Mouse (Mus musculus) hindbrain, embryonic 12.5 days (tissue): ENCODE results near the gene Mecp2. TPM values are rescaled to one million over a fixed set of nuclear protein-coding genes. Genes with fewer than 3 reads are reported as not detected.
"Not testable (repeated sequence)": the region's sequence is repeated elsewhere in the genome, so short reads cannot be mapped to it uniquely, and the experiment has no call there.

Experiments used
- ATAC-seq: fragments of 200-750 bp; cut with Nextera tagmentation; 2 replicates; pipeline ENCODE4 v1.8.0; 2017; ENCODE audit warnings: moderate TSS enrichment; ENCODE audit not compliant: low FRiP score
- H3K27ac ChIP-seq: fragments of 300-500 bp; sonication (generic); 2 replicates; pipeline ENCODE4 v1.5.1; 2016; ENCODE audit warnings: mild to moderate bottlenecking
- H3K27me3 ChIP-seq: fragments of 300-500 bp; sonication (generic); 2 replicates; pipeline ENCODE4 v1.6.1; 2016; ENCODE audit warnings: mild to moderate bottlenecking
- H3K36me3 ChIP-seq: fragments of 300-500 bp; sonication (generic); 2 replicates; pipeline ENCODE4 v1.6.1; 2016; ENCODE audit warnings: mild to moderate bottlenecking
- H3K4me1 ChIP-seq: fragments of 300-500 bp; sonication (generic); 2 replicates; pipeline ENCODE4 v1.6.1; 2016
- H3K4me2 ChIP-seq: fragments of 300-500 bp; sonication (generic); replicated peaks from 2 replicates; pipeline ENCODE4 v1.6.1; 2016; ENCODE audit warnings: mild to moderate bottlenecking
- H3K4me3 ChIP-seq: fragments of 300-500 bp; sonication (generic); 2 replicates; pipeline ENCODE4 v1.5.1; 2016; ENCODE audit warnings: mild to moderate bottlenecking
- H3K9ac ChIP-seq: fragments of 300-500 bp; sonication (generic); 2 replicates; pipeline ENCODE4 v1.6.1; 2016; ENCODE audit warnings: mild to moderate bottlenecking, moderate library complexity
- H3K9me3 ChIP-seq: fragments of 300-500 bp; sonication (generic); replicated peaks from 2 replicates; pipeline ENCODE4 v1.6.1; 2016; ENCODE audit warnings: mild to moderate bottlenecking
- WGBS: fragments of 180-500 bp; shearing (Covaris S2); methylation state at CpG from one replicate; pipeline ENCODE4 v1.1.7; 2016; 5-methylcytosine and 5-hydroxymethylcytosine counted together
- polyA plus RNA-seq: library from polyadenylated mRNA; unstranded; fragments of >200 nt; fragmentation: Nextera tagmentation; extraction: Ambion mirVana; gene quantifications from 2 replicates; pipeline ENCODE4 v1.2.1, GENCODE M21; 2016

The Mecp2 gene
- polyA plus RNA-seq: 14.9 and 16.7 TPM in 2 replicates

DNA sequence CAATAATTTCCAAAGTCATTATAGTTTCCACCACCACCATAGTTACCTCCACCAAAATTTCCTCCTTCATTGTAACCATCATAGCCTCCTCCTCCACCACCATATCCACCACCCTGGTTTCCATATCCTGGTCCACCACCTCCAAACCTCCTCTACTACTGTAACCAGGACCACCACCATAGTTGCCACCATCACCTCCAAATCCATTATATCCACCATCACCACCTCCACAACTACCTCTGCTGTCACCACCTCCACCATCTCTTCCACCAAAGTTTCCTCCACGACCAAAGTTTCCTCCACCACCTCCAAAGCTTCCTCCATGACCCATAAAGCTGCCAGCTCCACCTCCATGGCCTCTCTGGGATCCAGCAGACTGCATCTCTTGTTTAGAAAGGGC lies at the start of gene Mecp2:
Gene Mecp2 (minus strand): TSS at position 101 of the 400 bp plus-strand sequence.
- 18% methylated on average over 1 of the region's 1 CpGs for WGBS
- not testable (repeated sequence) for H3K27ac ChIP-seq, H3K27me3 ChIP-seq, H3K4me3 ChIP-seq, H3K9me3 ChIP-seq, H3K36me3 ChIP-seq, H3K4me2 ChIP-seq, ATAC-seq, H3K9ac ChIP-seq, H3K4me1 ChIP-seq

DNA sequence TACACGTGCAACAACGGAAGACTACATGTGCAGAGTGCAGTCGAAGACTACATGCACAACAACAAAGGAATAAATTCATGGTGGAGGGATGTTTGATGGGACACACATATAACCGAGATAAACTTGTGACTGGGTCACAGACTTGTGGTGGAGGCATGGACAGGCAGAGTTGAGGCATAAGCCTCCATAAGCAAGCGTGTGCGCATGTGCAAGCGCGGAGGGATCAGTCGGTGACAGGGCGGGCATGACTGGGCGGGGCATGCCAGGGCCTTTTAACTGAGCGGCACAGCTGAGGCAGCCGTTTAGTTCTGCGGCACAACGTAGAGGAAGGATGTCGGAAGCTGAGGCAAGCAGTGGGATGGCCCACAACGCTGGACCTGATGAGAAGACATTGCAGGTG lies 41.8 kb upstream of the Mecp2 start, which contains the start of gene Tktl1:
Gene Tktl1 (plus strand): TSS at position 301 of the 400 bp plus-strand sequence.
- Histone ChIP-seq H3K9me3 (no peaks in the 10 kb centered on the region), H3K27ac (no peak within 1 kb of the TSS), H3K4me3 (no peak within 1 kb of the TSS), H3K36me3 (no peaks in the 10 kb centered on the region), H3K4me1 (no peaks in the 10 kb centered on the region), H3K27me3 (no peaks in the 10 kb centered on the region), H3K4me2 (no peak within 1 kb of the TSS), H3K9ac (no peak within 1 kb of the TSS)
- 88% methylated on average over 17 of the region's 17 CpGs for WGBS
- ATAC-seq: no peak

GRCm38 (mm10) chrX:74167738-74168137 lies 32.6 kb upstream of the Mecp2 start, which contains the start of gene Tex28:
TSS of gene Tex28 (minus strand) at chrX:74167838.
- Histone ChIP-seq H3K4me1 (no peaks in the 10 kb centered on the region), H3K4me2 (no peak within 1 kb of the TSS), H3K9me3 (no peaks in the 10 kb centered on the region), H3K27ac (no peak within 1 kb of the TSS), H3K9ac (no peak within 1 kb of the TSS), H3K27me3 (no peaks in the 10 kb centered on the region), H3K4me3 (no peak within 1 kb of the TSS), H3K36me3 (no peaks in the 10 kb centered on the region)
- no peak for ATAC-seq
- WGBS: 83% methylated on average over 1 of the region's 1 CpGs

DNA sequence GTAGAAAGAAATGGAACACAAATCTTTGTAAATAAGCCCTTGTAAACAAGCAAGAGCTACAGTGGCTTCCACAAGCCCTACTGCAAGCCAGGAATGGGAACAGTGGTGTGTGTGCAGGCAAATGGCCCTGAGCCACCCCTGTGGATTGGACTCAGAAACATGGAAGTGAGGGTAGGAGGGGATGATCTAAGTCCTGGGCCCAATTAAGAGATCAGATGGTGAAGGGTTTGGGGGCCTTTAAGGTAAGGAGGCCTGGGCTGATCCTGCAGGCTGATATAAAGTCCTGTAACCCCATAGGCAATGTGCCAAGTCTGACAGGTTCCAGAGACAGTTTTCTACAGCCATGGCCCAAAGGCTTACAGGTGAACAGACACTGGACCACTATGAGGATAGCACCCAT lies 8.0 kb downstream of the Mecp2 start, which contains the start of gene Opn1mw:
Gene Opn1mw (plus strand): TSS at position 301 of the 400 bp plus-strand sequence.
- no peaks in the 10 kb centered on the region for H3K36me3 ChIP-seq
- no peaks in the 10 kb centered on the region for H3K4me1 ChIP-seq
- no peak for ATAC-seq
- 0 out of 2 replicates have a peak, but pooled peaks cover 6% of the 10 kb centered on the region for H3K27me3 ChIP-seq
- no peak within 1 kb of the TSS for H3K4me2 ChIP-seq
- H3K9me3 ChIP-seq: no peaks in the 10 kb centered on the region
- H3K27ac ChIP-seq: no peak within 1 kb of the TSS
- H3K9ac ChIP-seq: no peak within 1 kb of the TSS
- no peak within 1 kb of the TSS for H3K4me3 ChIP-seq

DNA sequence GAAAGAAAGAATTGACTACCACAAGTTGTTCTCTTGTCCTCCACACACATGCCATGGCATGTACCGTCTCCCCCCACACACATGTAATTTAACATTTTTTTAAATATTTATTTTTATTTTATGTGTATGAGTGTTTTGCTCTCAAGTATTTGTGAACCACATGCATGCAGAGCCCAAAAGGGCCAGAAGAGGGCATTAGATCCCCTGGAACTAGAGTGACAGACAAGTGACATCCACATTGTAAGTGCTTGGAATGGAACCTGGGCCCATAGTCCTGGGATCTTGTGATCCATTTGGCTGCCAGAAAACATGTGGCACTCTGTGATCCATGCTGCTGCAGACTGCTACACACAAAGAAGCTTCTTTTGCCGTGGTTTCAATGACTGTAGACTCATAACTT lies 10.2 kb downstream of the Mecp2 start:
- 60% methylated on average over 2 of the region's 2 CpGs for WGBS
- Histone ChIP-seq H3K4me3 (no peak overlapping the region), H3K36me3 (no peaks in the 10 kb centered on the region), H3K27ac (no peak overlapping the region), H3K9ac (no peak overlapping the region), H3K4me1 (no peaks in the 10 kb centered on the region), H3K4me2 (no peak overlapping the region), H3K9me3 (no peaks in the 10 kb centered on the region), H3K27me3 (0 out of 2 replicates have a peak, but pooled peaks cover 6% of the 10 kb centered on the region)
- no peak for ATAC-seq

- H3K4me3 ChIP-seq: no peak overlapping the region
- H3K36me3 ChIP-seq: no peaks in the 10 kb centered on the region
- no peak overlapping the region for H3K9ac ChIP-seq
- no peaks in the 10 kb centered on the region for H3K9me3 ChIP-seq
- no peaks in the 10 kb centered on the region for H3K27me3 ChIP-seq
- no peak; the same call in 1 of the 2 replicates for ATAC-seq
- H3K27ac ChIP-seq: no peak overlapping the region
- H3K4me2 ChIP-seq: peak overlapping the region; percentile 42
- 31% methylated on average over 10 of the region's 10 CpGs for WGBS
- no peaks in the 10 kb centered on the region for H3K4me1 ChIP-seq
Measured at GRCm38 (mm10) chrX:74115511-74115910, 19.7 kb downstream of the Mecp2 start.

- Histone ChIP-seq H3K4me1 (no peaks in the 10 kb centered on the region), H3K36me3 (no peaks in the 10 kb centered on the region), H3K27me3 (no peaks in the 10 kb centered on the region), H3K27ac (no peak overlapping the region), H3K4me2 (no peak overlapping the region), H3K4me3 (no peak overlapping the region), H3K9ac (no peak overlapping the region), H3K9me3 (no peaks in the 10 kb centered on the region)
- no peak for ATAC-seq
Measured at GRCm38 (mm10) chrX:74114036-74114435, 21.1 kb downstream of the Mecp2 start.

- Histone ChIP-seq H3K4me1 (no peaks in the 10 kb centered on the region), H3K27me3 (no peaks in the 10 kb centered on the region)
- ATAC-seq: no peak
Measured at GRCm38 (mm10) chrX:74108747-74109146, 26.4 kb downstream of the Mecp2 start.

DNA sequence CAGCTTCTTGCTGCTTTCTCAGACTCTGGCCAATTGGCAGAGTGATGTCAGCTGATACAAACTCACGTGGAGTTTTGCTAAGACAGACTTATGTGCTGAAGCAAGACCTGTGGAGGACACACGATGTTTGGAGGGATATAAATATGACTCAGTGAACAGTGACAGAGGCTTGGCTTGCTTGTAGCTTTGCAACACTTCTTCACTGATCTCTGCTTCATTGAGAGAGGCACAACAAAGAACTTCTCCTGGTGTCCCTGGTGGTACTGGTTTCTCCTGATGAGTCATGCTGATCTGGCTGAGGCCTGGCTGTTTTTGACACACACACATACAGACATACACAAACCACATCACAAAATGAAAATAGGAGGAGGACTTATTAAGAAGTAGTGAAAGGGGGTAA lies 29.2 kb downstream of the Mecp2 start:
- no peak overlapping the region for H3K9ac ChIP-seq
- 51% methylated on average over 2 of the region's 2 CpGs for WGBS

More at GRCm38 (mm10) chrX:74108747-74109146, 26.4 kb downstream of the Mecp2 start:
- Histone ChIP-seq H3K4me2 (no peak overlapping the region), H3K9ac (no peak overlapping the region), H3K36me3 (no peaks in the 10 kb centered on the region), H3K4me3 (no peak overlapping the region), H3K9me3 (no peaks in the 10 kb centered on the region), H3K27ac (no peak overlapping the region)
- WGBS: 50% methylated on average over 3 of the region's 3 CpGs

GRCm38 (mm10) chrX:74103457-74104188 lies 31.5 kb downstream of the Mecp2 start:
- Histone ChIP-seq H3K27ac (no peak overlapping the region), H3K4me3 (no peak overlapping the region), H3K9me3 (no peaks in the 10 kb centered on the region), H3K36me3 (no peaks in the 10 kb centered on the region), H3K4me1 (no peaks in the 10 kb centered on the region), H3K27me3 (no peaks in the 10 kb centered on the region), H3K4me2 (no peak overlapping the region), H3K9ac (no peak overlapping the region)
- ATAC-seq: no peak
- WGBS: 64% methylated on average over 4 of the region's 4 CpGs

More for the DNA sequence above, 29.2 kb downstream of the Mecp2 start:
- H3K4me2 ChIP-seq: no peak overlapping the region
- no peak for ATAC-seq
- no peaks in the 10 kb centered on the region for H3K9me3 ChIP-seq
- no peaks in the 10 kb centered on the region for H3K4me1 ChIP-seq
- no peak overlapping the region for H3K27ac ChIP-seq
- H3K4me3 ChIP-seq: no peak overlapping the region
- no peaks in the 10 kb centered on the region for H3K36me3 ChIP-seq
- H3K27me3 ChIP-seq: no peaks in the 10 kb centered on the region

DNA sequence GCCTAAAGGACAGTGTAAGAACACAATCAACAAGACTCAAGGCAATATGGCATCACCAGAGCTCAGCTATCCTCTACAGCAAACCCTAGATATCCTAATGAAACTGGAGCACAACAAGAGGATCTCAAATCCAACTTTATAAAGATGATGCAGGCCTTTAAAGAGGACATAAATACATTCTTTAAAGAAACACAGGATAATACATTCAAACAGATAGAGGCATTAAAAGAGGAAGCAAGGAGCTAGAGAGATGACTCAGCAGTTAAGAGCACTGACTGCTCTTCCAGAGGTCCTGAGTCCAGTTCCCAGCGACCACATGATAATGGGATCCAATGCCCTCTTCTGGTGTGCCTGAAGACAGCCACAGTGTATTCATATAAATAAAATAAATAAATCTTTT lies 40.0 kb downstream of the Mecp2 start:
- Histone ChIP-seq H3K4me1 (no peaks in the 10 kb centered on the region), H3K4me3 (no peak overlapping the region)
- 64% methylated on average over 1 of the region's 1 CpGs for WGBS

DNA sequence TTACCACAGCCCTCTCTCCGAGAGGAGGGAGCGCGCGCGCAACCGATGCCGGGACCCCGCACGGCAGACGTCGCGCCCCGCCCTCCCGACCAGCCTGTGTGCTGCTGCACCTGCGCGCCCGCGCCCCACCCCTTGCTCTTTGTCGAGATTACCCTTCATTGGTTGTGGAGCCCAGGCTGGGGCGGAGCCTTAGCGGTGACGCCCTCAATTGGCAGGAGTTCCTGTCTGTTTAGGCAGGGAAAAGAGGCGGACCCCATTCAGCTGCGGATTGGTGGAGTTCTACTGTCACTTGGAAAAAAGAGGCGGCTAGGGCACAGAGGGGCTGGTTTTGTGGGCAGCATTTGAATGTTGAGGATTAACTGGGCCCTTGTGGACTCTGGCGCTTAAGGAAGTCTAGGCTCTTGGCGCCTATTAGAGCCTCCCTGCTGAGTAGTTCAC lies 49.5 kb downstream of the Mecp2 start:
- 0 out of 2 replicates have a peak, but pooled peaks cover 10% of the 10 kb centered on the region for H3K27me3 ChIP-seq
- H3K4me1 ChIP-seq: peaks cover 12% of the 10 kb centered on the region
- no peaks in the 10 kb centered on the region for H3K9me3 ChIP-seq
- peak; percentile 99 for ATAC-seq
- peak overlapping the region; percentile 80 for H3K9ac ChIP-seq
- H3K36me3 ChIP-seq: no peaks in the 10 kb centered on the region
- WGBS: 9% methylated on average over 26 of the region's 27 CpGs
- peak overlapping the region; percentile 43 for H3K4me2 ChIP-seq
- peak overlapping the region; percentile 96 for H3K27ac ChIP-seq
- H3K4me3 ChIP-seq: peak overlapping the region; percentile 60

More for the DNA sequence above, 40.0 kb downstream of the Mecp2 start:
- Histone ChIP-seq H3K27ac (no peak overlapping the region), H3K9me3 (no peaks in the 10 kb centered on the region), H3K9ac (no peak overlapping the region), H3K4me2 (no peak overlapping the region), H3K36me3 (no peaks in the 10 kb centered on the region), H3K27me3 (no peaks in the 10 kb centered on the region)
- no peak for ATAC-seq
